Mouse (Mus musculus) hindbrain, postnatal 0 days (tissue): Measurements from ENCODE around the gene Man1a. TPM values are rescaled to one million over a fixed set of nuclear protein-coding genes. Genes with fewer than 3 reads are reported as not detected.

ENCODE experiments used
- ATAC-seq: fragments of 200-750 bp; cut with Nextera tagmentation; 2 replicates; pipeline ENCODE4 v1.8.0; 2017; ENCODE audit warnings: mild to moderate bottlenecking, moderate TSS enrichment, moderate library complexity
- DNase-seq: peaks from one replicate; pipeline ENCODE4 v3.0.0-alpha.2; 2015; ENCODE audit warnings: low spot score
- H3K27ac ChIP-seq: fragments of 300-500 bp; sonication (generic); 2 replicates; pipeline ENCODE4 v1.5.1; 2014; ENCODE audit warnings: mild to moderate bottlenecking
- H3K27me3 ChIP-seq: fragments of 300-500 bp; sonication (generic); 2 replicates; pipeline ENCODE4 v1.6.1; 2014; ENCODE audit warnings: low read length, mixed read lengths; ENCODE audit not compliant: insufficient read depth
- H3K36me3 ChIP-seq: fragments of 300-500 bp; sonication (generic); 2 replicates; pipeline ENCODE4 v1.6.1; 2014; ENCODE audit warnings: low read length, mixed read lengths; ENCODE audit not compliant: insufficient read depth
- H3K4me1 ChIP-seq: fragments of 300-500 bp; sonication (generic); 2 replicates; pipeline ENCODE4 v1.6.1; 2014; ENCODE audit warnings: antibody characterized with exemption, low read length, mixed read lengths; ENCODE audit not compliant: insufficient read depth
- H3K4me2 ChIP-seq: fragments of 300-500 bp; sonication (generic); 2 replicates; pipeline ENCODE4 v1.6.1; 2014; ENCODE audit warnings: low read depth, mild to moderate bottlenecking, low read length, moderate library complexity, mixed read lengths
- H3K4me3 ChIP-seq: fragments of 300-500 bp; sonication (generic); 2 replicates; pipeline ENCODE4 v1.5.1; 2014; ENCODE audit warnings: low read length
- H3K9ac ChIP-seq: fragments of 300-500 bp; sonication (generic); replicated peaks from 2 replicates; pipeline ENCODE4 v1.6.1; 2014; ENCODE audit warnings: mild to moderate bottlenecking, low read length, moderate library complexity, mixed read lengths
- H3K9me3 ChIP-seq: fragments of 300-500 bp; sonication (generic); 2 replicates; pipeline ENCODE4 v1.6.1; 2016; ENCODE audit warnings: low read length, mixed read lengths
- CTCF ChIP-seq: IDR thresholded peaks from 2 replicates; pipeline ENCODE4 v1.5.1; 2016; ENCODE audit warnings: antibody characterized with exemption, control low read depth, low read depth
- WGBS: fragments of 180-500 bp; shearing (Covaris S2); extraction: QIAGEN DNeasy Blood & Tissue Kit; methylation state at CpG from one replicate; pipeline ENCODE4 v1.1.7; 2014; 5-methylcytosine and 5-hydroxymethylcytosine counted together
- polyA plus RNA-seq: library from polyadenylated mRNA; unstranded; fragments of >200 nt; fragmentation: Nextera tagmentation; extraction: Ambion mirVana; gene quantifications from 2 replicates; pipeline ENCODE4 v1.2.1, GENCODE M21; 2015
- total RNA-seq: library from RNA; depleted of rRNA; stranded (reverse); fragments of >200 nt; gene quantifications from 2 replicates; pipeline ENCODE4 v1.2.3, GENCODE M21; 2014

Gene Man1a
- total and polyA plus RNA-seq, 2 experiments from 2014 or later: 4.3 to 15.1 TPM

DNA sequence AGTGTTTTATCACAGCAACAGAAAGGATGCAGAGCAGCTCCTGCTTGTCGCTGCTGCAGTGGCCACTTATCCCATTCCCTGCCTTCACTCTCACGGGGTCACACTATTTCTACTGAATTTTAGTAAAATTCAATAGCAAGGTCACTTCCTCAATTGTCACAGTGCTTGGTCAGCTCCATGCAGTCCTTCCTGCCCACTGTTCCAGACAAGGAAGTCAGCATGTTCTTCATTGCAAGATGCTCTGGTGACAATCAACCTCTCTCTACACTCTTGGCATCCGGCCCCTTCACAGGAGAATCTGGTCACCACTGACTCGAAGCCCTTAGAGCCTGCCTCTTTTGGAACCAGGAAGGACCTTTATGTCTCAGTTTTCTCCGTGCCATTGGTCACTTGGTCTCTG, 148.5 kb downstream of the Man1a start:
- Histone ChIP-seq H3K4me1 (no peaks in the 10 kb centered on the region), H3K9ac (no peak overlapping the region), H3K36me3 (no peaks in the 10 kb centered on the region), H3K4me2 (no peak overlapping the region), H3K4me3 (no peak overlapping the region), H3K27me3 (no peaks in the 10 kb centered on the region), H3K9me3 (no peaks in the 10 kb centered on the region), H3K27ac (no peak overlapping the region)
- DNase-seq (no peak), ATAC-seq (no peak)
- 91% methylated on average over 5 of the region's 5 CpGs for WGBS
- TF ChIP-seq CTCF: no peak

DNA sequence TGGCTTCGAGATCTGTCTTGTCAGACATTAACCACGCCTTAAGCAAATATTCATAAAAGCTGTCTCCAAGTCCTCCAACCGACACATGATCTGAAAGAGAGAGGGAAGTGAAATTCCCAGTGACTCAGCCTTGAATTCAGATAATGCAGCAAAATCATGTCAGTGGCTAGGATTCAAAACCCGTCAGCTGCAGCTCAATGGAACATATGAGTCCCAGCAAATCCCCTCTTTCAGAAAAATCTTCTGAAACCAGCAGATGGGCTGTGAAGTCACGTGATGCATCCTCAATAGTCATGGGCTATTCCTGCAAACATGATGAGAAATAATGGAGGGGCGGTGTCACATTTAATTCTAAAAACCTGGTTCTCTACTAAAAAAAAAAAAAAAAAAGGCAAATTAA, 151.0 kb downstream of the Man1a start:
- ATAC-seq (no peak), DNase-seq (no peak)
- Histone ChIP-seq H3K9ac (no peak overlapping the region), H3K27me3 (no peaks in the 10 kb centered on the region), H3K9me3 (no peaks in the 10 kb centered on the region), H3K27ac (no peak overlapping the region), H3K4me2 (no peak overlapping the region), H3K4me3 (no peak overlapping the region), H3K36me3 (no peaks in the 10 kb centered on the region), H3K4me1 (no peaks in the 10 kb centered on the region)
- TF ChIP-seq CTCF: no peak
- 80% methylated on average over 6 of the region's 6 CpGs for WGBS

DNA sequence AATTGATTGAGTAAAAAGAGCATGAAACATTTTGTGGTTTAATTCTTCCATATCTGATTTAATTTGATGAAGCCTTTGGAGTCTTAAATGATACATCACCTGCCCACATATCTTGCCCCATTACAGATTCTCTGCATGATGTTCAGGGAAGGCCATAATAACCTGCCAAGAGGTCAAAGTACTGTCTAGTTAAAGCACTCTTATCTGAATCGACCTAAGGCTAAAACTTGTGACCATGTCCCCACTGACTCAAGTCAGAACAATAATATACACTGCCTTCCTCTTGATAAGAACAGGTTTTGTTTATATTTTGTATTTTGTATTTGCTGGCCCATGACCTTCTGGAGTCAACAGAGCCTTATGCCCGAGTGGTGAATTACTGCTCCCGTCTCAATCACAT, 154.2 kb downstream of the Man1a start:
- Histone ChIP-seq H3K36me3 (no peaks in the 10 kb centered on the region), H3K4me2 (no peak overlapping the region), H3K4me1 (no peaks in the 10 kb centered on the region), H3K27ac (no peak overlapping the region), H3K9me3 (no peaks in the 10 kb centered on the region), H3K9ac (no peak overlapping the region), H3K4me3 (no peak overlapping the region), H3K27me3 (no peaks in the 10 kb centered on the region)
- no peak for DNase-seq
- no peak for TF ChIP-seq CTCF
- WGBS: 88% methylated on average over 3 of the region's 3 CpGs
- no peak for ATAC-seq

DNA sequence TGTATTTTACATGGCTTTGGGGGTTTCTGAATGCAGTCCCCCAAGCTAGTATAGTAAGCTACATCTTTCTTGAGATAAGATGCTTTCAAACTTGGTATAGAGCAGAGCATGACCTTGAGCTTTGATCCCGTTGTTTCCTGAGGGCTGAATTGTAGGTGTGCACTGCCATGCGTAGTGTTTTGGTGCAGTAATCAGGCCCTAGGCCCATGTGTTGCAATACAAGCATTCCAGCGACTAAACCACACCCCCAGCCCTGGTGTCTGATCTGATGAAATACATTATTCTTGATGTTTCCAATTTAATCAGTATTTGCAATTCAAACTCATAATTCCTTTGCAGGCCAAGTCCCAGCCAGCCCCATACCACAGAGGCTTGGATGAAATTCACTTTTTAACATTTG, 158.9 kb downstream of the Man1a start:
- Histone ChIP-seq H3K27me3 (no peaks in the 10 kb centered on the region), H3K27ac (no peak overlapping the region), H3K9me3 (no peaks in the 10 kb centered on the region), H3K4me3 (no peak overlapping the region), H3K36me3 (no peaks in the 10 kb centered on the region), H3K9ac (no peak overlapping the region), H3K4me2 (no peak overlapping the region), H3K4me1 (no peaks in the 10 kb centered on the region)
- no peak for TF ChIP-seq CTCF
- ATAC-seq: no peak
- DNase-seq: no peak
- WGBS: 76% methylated on average over 3 of the region's 3 CpGs

DNA sequence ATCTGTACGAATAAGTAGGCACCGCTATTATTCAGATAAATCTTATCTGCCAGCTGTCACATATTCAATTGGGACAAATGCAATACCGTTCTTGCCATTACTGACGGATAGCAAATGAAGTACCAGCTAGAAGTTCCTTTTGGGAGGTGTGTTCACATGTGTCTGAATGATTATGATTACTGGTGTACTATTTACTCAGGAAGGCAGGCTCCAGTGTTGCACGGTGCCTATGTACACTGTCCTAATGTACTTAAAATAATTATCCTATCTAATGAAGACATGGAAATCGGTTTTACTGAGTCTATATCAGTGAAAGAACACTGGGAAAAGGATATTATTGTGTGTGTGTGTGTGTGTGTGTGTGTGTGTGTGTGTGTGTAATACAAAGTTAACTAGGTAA, 160.7 kb downstream of the Man1a start:
- ATAC-seq (0 out of 2 replicates have a peak, but pooled peaks have one; percentile 27), DNase-seq (no peak)
- H3K27ac ChIP-seq: no peak overlapping the region
- no peak overlapping the region for H3K4me2 ChIP-seq
- TF ChIP-seq CTCF: no peak
- H3K4me3 ChIP-seq: no peak overlapping the region
- no peaks in the 10 kb centered on the region for H3K27me3 ChIP-seq
- no peak overlapping the region for H3K9ac ChIP-seq
- 69% methylated on average over 6 of the region's 6 CpGs for WGBS
- H3K9me3 ChIP-seq: no peaks in the 10 kb centered on the region
- H3K4me1 ChIP-seq: no peaks in the 10 kb centered on the region
- H3K36me3 ChIP-seq: no peaks in the 10 kb centered on the region

DNA sequence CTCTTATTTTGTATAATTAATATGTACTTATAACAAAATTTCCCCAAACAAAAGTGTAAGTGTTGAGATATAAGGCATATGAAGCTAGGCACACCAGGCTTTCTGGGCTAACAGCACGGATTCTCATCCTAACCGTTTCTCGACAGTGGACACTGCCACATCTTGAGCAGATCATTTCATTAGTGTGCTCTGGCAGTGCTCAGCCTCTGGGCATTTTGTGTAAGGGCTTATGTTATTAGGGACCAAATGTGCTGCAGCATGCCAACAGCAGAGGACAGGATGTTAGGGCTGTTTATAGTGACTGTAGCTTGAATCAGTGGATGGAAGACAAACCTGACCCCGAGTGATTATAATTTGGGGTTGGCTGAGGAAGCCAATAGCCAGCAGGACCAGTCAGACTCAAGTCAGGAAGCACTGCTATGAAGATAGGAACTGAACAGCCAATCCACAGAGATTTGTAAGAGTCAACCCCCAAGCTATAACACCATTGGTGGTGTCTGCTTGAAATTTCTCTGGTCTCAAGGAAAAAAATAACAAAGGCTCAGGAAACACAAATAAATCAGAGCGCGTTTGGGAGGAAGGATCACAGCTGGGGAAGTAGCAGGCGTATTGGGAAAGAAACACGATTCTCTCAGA, 161.3 kb downstream of the Man1a start:
- ATAC-seq (no peak), DNase-seq (no peak)
- H3K4me2 ChIP-seq: no peak overlapping the region
- no peak overlapping the region for H3K4me3 ChIP-seq
- H3K27ac ChIP-seq: no peak overlapping the region
- H3K27me3 ChIP-seq: no peaks in the 10 kb centered on the region
- no peaks in the 10 kb centered on the region for H3K9me3 ChIP-seq
- no peak overlapping the region for H3K9ac ChIP-seq
- no peak for TF ChIP-seq CTCF
- no peaks in the 10 kb centered on the region for H3K36me3 ChIP-seq
- H3K4me1 ChIP-seq: no peaks in the 10 kb centered on the region
- 73% methylated on average over 8 of the region's 8 CpGs for WGBS

DNA sequence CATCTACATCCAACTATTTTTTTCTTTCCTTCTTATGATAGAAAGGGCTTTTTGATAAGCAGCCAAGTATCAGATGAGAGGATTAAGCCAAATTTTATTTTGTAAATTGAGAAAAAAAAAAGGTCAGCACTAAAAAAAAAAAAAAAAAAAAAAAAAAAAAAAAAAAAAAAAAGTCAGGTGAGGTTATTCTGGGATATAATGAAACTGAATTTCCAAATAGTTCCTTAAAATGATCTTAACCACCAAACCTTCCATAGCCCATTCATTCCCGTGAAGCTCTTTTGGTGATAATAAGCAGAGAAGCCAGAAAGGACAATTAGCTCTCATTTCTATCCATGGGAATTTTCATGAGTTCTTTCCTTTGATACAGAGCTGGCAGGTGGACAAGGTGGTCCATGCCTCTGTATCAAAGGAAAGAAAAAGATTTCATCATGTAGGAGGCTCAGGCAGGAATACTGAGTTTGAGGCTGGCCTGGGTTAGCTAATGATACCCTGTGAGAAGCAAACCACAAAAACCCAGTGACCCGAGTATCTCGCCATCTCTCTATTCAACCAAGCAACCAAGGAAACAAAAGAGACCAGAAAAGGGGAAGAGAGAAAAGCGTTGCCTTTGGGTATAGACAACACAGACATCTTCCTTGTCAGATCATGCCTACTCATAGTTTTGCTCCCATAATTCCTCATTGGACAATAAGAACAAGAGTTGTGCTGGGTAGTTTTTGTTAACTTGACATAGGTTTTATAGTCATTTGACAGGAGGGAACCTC, 162.7 kb downstream of the Man1a start:
- Histone ChIP-seq H3K36me3 (no peaks in the 10 kb centered on the region), H3K4me2 (no peak overlapping the region), H3K4me3 (no peak overlapping the region), H3K27ac (no peak overlapping the region), H3K9me3 (no peaks in the 10 kb centered on the region), H3K27me3 (no peaks in the 10 kb centered on the region), H3K9ac (no peak overlapping the region), H3K4me1 (no peaks in the 10 kb centered on the region)
- DNase-seq (no peak), ATAC-seq (no peak)
- WGBS: 86% methylated on average over 4 of the region's 4 CpGs
- TF ChIP-seq CTCF: no peak
